Mouse (Mus musculus) WW6 (cell line): ENCODE data around the gene Pced1b.

Source experiments
- DNase-seq: peaks from one replicate; pipeline ENCODE4 v3.0.0-alpha.2; 2013; ENCODE audit warnings: low read depth, low spot score

Gene Pced1b

DNA sequence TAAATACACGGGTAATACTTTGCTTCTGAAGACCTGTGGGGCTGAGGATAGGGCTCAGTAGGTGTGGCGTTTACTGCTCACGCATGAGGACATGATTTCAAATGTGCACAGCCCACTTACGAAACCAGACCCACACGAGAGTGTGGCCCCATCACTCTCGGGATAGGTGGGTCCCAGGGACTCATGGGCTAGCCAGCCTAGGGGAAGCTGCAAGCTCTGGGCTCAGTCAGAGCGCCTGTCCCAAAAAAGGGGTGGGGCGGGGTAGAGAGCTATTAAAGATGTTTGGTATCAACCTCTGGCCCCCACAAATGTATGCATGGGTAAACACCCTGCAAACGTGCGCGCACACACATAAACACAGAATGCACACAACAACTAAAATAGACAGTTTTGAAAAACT, 9.5 kb downstream of the Pced1b start:
- DNase-seq: no peak

DNA sequence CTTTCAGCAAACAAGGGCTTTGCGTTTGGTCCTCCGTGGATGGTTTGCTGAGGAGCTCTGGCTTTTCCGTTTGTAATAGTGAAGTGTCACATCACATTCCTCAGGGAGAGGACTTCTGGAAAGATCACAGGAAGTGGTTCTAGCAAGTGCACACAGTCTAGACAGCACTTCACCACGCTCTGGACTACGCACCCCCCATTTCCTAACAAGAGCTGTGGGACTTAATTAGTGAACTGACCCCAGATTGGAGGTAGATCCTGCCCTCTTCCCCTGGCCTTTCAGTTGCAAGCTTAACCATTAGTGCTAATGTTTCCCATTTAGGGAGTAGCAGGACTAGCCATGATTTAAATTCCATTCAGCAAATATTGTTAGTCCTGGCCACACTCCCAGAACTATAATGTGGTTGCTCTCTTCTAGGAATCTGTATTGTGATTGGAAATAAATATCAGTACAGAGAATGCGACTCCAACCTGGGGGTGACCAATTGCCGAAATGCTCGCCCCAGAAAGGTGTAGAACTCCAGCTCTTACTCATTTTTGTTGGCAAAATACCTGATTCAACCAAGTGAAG, 10.4 kb downstream of the Pced1b start:
- no peak for DNase-seq

DNA sequence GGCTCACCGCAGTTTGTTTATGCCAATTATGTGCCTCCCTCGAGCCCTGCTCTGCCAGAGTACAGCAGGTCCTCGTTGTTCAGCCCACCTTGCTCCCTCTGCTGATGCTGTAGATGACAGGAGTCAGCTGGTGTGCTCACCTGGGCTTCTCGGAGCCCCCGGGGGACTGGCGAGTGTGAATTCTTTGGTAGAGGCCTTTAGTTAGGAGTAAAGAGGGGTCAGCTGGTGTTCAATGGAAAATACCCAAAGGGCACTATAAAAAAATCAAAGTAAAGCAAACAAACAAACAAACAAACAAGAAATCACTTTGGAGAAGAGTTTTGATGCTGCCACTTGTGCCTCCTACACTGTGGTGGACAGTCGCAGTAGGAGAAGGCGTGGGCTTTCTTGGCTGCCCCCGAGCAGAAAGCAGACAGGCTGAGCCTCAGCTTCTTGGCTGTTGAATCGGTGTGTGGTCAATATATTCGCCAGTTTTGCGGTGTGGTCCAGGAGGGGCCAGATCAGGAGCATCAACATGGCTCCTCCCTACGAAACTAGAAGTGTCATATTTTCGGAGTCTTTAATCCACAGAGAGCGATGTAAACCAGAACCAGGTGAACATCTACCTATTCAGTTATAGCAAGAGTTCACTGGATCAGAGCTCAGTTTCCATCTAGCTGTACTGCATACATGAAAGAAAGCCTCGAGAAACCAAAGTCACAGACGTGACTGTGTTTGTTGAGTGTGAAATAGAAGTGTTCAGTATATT, 11.8 kb downstream of the Pced1b start:
- no peak for DNase-seq

DNA sequence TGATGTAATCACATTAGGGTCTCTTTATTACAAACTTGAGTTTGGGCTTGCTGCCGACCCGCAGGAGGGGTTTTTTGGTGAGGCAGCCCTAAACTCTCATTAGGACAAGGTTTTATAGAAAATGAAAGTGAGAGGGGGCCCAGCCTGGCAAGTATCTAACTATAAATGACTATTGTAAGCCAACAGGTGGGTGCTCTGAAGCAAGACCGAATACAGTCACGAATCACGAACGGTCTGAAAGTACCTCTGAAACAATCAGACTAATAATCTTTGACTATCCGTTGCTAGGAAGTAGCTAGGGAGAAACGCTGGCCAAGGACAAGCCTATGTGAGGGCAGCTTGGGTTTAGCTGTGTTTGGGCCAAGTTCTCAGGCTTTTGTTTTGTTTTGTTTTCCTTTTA, 12.4 kb downstream of the Pced1b start:
- no peak for DNase-seq

DNA sequence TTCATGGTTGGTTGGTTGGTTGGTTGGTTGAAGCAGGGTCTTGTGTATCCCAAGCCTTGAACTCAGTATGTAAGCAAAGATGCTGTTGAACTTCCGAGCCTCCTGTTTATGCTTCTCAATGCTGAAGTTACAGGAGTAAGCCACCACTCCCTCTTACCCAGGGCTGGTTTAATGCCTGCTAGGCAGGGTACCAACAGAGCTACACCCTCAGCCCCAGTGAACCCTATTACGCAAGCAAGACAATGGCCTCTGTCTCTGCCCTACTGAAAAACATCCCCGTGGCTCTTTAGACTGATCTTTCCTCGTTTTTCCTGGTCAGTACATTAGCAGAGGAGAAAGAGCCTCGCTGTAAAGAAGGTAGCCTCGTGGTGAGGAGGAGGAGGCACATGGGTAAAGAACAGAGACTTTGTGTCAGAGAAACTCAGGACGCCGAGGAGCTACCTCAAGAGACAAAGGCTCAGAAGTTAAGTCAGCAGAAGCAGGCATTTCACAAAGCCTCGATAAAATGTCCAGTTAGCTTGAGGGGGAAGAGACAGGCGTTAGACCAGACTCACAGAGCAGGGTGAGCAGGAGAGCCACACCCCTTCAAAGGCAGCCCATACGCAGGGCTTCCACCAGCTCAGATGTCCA, 13.2 kb downstream of the Pced1b start:
- DNase-seq: no peak

DNA sequence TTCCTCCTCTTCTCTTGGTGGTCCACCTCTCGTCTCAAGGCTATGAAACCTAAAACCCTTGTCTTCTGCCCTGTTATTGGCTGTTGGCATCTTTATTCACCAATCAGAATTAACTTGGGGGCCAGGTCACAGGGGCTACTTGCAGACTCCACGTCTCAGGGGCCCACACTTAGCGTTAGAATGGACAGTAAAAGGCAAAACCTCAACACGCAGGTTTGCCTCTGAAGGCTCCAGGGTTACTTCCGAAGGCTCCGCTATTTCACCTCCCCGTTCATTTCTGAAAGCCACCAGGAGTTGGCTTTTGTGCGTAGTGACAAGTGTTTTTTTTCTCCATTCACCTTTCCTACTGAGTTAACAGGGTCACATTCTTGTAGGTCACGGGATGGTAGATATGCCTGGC, 15.3 kb downstream of the Pced1b start:
- DNase-seq: no peak

DNA sequence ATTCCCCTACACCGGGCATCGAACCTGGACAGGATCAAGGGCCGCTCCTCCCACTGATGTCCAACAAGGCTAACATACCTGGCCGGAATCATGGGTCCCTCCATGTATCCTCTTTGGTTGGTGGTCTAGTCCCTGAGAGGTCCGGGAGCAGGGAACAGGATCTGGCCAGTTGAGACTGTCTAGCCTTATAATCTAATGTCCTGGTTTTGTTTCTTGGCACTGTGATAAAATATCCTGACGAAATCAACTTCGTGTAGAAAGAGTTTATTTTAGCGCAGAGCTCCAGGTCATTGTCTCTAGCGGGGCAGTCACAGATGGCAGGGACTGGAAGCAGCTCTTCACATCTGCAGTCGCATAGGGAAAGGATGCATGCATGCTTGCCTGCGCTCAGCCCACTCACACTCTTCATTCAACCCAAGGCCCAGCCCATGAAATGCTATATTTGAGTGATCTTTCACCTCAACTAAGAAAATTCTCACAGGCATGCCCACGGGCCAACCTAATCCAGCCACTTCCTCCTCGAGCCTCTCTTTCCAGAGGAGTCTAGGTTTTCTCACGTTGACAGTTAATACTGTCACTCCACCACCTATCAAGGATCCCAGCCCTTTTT, 19.4 kb downstream of the Pced1b start:
- DNase-seq: no peak

DNA sequence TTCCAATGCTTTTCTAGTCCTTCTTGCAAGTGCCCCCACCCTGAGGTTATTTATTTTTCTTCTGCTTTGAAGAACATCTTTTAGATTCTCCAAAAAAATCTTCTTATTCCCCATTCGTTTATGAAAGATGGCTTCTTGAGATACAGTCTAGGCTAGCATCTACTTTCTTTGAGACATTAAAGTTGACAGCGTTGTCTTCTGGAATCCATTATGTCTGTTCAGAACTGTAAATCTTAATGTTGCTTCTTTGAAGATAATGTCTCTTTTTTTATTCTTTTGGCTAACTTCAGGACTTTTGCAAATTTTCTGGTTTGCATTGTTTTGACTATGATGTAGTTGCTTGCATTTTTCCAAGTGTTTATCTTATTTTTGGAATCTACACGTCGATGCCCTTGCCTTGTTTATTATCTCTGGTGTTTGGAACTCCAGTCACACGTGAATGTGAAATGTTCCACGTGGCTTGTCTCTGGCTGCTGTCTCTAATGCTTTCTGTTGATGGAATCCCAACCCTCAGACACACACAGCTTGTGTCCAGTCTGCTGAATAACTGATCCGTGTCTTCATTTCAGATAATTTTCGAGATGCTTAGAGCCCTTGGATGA, 20.3 kb downstream of the Pced1b start:
- no peak for DNase-seq

DNA sequence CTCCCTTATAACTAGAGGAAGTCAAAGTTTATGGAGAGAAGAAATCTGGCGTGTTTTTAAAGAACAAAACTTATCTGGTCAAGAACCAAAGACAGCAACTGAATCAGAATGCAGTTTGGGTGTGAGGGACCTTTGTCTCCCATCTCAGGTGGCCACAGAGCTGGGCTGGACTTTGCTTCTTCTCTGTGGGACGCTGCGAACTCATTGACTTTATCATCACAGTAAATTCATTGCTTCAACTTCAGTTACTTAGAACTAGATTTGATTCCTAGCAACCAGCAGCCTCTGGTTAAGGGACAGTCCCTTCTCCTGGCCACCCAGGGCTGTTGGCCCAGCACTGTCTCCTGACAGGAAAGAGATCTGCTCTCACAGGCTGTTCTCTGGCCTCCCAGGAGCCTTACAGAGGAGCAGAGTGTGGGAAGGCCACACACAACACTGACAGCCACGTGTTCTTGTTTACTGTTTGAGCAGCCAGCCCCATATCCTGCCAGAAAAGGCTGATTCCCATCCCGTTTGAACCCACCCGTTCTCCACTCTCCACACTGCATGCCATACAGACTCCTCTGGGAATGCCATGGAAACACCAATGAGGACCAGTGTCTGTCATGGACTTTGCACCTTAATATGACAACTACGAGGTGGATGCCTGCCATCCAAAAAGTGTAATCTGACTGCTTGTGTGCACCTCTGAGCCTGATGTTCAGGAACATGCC, 25.2 kb downstream of the Pced1b start:
- no peak for DNase-seq

DNA sequence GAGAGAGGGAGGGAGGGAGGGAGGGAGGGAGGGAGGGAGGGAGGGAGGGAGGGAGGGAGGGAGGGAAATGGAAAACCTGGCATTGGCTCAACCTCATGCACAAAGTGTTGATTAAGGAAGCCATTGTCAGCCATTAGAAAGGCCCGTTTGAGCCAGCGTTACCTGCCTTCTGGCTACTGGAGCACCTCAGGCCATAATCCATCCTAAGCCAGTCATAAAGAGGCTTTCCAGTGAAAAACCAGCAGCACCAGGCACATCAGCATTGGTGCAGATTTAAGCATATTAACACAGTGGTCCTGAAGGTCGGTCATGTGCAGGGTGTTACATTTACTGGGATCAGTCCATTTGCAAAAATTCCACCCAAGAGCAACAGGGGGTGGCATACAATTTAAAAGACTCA, 25.9 kb downstream of the Pced1b start:
- no peak for DNase-seq

DNA sequence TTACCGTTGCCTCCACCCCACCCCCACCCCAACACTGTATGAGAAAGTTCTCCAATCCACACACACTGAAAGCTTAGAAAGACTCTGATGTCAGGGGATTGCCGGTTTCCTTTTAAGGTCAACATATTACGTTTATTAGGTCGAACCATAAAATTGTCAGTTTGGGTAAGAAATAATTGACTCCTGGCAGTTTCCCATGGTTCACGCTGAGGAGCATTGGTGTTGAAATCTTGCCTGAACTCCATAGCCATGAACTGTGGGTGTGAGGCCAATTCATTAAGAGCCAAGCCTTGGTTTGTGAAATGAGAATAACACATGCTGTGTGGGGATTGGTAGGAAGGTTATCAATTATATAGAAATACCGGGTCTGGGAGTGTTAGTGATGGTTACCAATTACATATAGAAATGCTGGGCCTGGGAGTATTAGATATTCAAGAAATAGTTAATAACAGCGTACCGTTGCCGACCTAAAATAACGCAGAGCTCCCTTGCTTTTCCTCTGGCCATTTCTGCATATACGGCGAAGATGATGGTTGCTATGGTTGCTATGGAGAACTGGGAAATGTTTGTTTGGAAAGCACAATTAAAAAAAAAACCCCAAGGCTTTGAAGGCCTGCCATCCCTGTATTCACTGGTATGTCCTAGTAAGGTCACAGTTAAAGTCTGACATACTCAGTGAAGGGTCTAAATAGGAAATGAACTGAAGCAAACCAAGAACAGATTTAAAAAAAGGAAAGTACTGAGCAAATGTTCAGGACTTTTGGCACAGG, 28.9 kb downstream of the Pced1b start:
- DNase-seq: no peak

DNA sequence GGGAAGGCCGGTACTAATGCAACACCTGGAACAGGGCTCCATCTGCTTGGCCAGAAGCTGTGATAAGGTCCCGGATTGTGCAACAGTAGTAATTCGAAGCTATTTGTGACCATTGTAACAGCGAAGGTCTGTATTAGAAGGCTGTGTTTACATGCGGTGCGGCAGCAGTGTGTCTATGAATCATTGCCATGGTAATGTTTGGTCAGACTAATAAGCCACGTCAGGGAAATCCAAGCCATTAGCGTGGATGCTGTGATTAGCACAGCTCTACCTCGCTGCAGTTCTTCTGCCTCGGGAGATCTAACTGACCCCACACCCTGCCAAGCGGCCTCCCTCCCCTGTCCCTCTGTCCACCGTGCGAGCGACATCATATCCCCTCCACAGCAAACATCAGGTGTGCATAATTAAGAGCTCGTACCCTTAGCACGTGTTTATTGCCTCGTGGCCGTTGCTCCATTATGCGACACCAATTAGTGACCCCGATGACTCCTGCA, 29.8 kb downstream of the Pced1b start:
- DNase-seq: no peak

DNA sequence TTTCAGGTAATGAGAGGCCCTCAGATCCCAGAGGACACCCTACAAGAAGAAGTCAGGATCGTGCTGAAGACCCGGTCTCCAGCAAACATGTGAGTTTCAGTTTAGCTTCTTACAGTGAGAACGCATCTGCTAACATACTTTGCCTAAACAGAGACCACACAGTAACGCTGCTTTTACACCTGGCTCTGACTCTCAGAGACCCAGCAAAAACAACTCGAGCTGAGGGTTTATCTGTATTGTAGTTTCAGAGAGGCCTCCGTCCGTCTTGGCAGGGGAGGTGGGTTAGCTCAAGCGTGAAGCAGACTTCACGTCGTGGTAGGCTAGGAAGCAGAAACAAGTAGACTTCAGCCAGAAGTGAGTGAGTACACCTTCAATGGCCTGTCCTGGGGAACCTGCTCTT, 30.4 kb downstream of the Pced1b start:
- DNase-seq: no peak

DNA sequence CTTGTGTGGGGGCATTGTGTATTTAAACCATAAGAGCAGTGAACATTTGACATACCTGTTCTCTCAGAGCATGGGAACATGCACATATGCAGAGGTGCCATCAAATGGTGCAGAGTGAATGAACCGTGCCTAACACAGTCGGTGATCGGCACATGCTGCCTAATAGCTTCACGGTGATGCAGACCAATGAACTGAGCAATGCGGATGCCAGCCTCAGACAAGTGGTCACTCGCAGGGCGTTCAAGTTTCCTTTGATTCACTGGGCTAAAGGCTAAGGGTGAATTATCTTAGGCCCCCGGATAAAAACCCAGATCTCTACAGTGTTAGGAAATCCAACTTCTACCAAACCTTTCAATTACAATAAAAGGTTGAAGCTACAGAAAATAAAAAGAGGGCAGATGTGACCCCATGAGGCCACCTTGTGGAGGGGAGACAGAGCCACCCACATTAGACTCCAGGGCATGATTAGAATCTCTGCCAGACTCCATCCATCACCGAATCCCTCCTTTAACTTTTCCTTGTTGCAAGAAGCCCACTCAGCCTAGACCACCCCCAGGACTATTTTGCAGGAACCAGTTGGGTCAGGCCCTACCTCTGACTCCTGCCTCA, 31.5 kb downstream of the Pced1b start:
- no peak for DNase-seq

DNA sequence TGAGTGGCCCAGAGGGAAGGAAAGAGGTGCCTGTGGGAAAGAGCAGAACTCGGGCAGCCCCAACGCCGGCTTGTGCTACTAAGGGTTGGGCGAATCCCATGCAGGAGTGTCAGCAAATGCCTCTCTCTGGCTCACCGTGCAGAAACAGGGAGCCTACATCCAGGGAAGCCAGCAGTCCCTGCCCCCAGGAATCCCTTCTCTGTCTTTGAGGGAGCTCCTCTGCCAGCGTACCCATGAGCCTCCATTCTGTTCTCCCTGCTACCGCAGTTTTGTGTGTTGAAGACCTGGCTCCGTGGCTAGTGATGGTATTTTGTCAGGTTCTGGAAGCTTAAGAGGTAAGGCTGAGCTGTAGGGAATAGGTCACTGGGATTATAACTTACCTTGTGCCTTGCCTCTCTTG, 33.2 kb downstream of the Pced1b start:
- no peak for DNase-seq

DNA sequence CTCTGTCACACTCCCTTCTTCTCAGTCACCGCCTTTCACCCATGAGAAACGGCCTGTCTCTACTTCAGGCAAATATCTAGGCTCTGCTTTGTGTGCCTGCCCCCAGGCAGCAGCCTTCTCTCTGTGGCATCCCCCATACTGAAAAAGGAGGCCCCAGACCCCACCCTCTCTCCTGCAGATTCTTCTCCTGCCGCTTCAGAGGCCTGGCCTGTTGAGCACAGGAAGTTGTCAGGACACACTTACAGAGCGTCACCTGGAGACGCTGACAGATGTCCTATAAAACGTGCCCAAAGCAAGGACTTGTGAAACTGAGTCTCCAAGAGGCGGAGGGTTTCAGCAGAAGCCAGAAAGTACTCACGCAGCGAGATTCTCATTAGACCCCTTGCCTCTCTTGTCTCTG, 33.9 kb downstream of the Pced1b start:
- DNase-seq: no peak

DNA sequence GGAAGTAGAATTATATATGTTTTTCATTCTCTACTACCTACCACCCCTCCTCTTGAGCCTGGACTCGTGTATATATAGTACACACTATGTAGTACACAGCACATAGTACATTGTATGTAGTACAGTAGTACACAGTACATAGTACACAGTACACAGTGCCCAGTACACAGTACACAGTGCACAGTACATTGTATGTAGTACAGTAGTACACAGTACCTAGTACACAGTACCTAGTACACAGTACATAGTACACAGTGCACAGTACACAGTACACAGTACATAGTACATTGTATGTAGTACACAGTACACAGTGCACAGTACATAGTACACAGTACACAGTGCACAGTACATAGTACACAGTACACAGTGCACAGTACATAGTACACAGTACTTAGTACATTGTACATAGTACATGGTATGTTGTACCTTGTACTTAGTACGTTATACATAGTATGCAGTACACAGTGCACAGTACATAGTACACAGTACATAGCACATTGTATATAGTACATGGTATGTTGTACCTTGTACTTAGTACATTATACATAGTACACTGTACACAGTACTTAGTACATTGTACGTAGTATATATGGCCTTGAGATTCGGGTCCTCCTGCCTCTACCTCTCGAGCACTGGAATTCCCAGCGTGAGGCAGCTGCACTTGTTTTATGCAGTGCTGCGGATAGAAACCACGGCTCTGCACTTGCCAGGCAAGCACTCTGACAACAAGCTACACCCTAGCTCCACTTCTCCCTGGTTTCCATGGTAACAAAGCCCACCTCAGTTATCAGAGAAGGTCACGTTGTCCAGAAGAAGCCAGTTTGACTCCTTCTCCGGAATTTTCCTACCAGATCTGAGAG, 35.0 kb downstream of the Pced1b start:
- no peak for DNase-seq

DNA sequence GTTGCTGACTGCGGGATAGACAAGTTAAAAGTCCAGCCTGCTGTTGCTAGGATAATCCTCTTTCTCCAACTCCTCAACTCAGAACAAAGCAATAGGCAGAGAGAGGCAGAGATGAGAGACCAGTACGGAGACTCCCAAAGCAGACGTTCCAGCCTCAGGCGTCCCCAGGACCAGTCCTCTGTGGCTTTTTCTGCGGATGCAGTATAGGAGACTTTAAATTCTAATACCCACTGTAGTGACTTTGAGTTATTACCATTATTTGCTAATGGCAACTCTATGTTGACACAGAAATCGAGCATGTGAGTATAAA, 35.6 kb downstream of the Pced1b start:
- no peak for DNase-seq

DNA sequence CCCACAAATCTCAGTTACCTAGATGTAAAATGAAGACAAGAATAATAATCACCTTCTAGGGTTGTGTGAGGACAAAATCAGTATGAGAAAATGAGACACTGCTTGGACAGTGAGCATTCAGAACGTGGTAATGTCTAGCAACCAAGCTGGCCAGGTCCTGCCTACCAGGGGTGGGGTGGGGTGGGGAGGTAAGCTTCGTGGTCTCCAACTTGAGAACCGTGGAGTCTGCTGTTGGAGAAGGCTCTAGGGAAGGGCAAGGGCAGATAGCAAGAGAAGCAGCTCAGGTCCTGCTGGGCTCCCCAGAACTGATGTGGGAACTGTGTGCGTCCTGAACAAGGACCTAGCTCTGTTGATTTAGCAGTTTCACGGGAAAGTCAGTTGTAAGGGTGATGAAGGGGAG, 37.3 kb downstream of the Pced1b start:
- no peak for DNase-seq
